Mouse (Mus musculus) liver, adult (tissue): ENCODE data around the gene Cacng1.

Source experiments
- GATA4 ChIP-seq: IDR thresholded peaks from 2 replicates; pipeline ENCODE4 v1.6.1; 2014; ENCODE audit warnings: mild to moderate bottlenecking, low read length; ENCODE audit not compliant: insufficient replicate concordance

Gene Cacng1

DNA sequence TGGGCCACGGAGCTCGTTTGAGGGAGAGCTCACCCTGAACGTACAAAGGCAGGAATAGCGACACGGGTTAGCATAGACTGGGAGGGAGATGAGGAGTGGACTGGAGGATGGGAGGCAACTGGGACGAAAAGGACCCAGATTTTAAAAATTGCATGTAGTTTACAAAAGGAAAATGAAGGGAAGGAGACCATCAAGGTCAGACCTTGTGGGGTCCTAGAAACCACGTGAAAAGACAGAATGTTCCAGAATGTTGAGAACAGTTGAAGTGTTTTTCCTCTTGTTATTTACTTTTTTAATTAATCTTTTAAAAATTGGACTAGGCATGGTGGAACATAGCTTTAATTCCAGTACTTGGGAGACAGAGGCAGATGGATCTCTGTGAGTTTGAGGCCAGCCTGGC lies 4.7 kb upstream of the Cacng1 start:
- no peak for TF ChIP-seq GATA4

DNA sequence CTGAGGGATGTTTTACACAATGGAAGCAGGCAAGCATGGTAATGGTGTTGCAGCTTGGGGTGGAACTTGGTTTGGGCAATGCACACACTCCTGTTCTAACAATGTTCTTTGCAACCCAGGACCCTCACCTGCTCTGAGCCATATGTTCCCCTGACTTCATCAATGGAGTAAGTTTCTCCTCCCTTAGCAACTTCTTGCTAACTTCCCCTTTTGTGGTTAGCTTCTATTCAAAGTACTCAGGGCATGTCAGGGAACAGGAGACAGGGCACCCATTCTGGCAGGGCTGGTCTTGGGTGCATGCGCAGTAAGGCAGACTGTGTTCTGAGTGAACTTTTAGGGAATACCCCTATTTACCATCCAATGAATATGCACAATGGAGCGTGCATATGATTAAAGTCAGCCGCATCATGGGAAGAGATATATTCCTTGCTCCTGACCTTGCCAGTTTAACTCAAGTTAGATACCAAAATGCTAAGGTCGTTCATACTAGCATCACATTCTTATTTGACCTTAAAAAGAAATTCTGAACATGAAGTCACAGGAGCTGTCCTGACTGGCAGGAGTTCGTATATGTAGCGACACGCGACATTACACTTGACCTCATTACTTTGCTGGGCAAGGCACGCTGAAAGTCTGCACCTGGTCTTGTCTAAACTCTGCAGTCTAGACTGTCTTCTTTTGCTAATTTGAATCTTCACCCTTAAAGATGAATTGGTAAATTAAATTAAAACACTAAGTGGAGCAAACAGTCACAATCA lies 4.1 kb upstream of the Cacng1 start:
- TF ChIP-seq GATA4, result no peak

DNA sequence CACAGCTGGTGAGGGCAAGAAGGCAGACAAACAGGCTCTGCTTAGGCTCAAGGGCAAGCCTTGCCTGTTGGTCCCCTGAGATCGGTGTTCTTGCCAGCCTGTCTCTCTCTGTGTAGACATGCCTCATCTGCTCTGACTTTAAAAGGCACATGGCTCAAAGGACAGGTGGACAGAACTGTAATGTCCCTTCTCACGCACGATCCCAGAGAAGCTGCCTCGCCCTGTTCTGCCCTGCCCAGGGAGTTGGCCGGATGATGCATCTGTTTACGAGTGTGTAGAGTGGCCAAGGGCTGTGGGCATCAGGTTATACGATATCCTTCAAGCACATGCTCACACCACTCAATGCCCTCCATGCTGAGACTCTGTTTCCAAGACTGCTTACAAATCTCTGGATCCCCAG lies 2.0 kb downstream of the Cacng1 start:
- no peak for TF ChIP-seq GATA4

DNA sequence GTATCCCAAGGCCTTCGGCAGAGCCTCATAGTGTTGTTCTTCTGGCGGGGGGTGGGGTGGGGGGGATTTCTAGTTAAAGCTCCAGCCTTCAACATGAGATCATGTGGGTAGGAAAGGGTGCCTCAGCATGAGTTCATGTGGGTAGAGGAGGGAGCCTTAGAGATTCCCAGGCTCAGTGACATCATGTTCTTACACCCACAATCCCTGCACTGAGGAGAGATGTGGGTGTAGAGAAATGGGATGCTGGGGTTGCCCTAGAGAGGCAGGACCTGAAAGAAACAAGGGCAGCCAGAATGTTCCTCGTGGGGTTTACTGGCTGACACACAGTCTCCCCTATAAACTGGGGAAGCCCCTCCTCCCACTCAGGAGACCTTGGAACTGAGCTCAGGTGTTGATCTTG lies 5.9 kb downstream of the Cacng1 start:
- no peak for TF ChIP-seq GATA4

DNA sequence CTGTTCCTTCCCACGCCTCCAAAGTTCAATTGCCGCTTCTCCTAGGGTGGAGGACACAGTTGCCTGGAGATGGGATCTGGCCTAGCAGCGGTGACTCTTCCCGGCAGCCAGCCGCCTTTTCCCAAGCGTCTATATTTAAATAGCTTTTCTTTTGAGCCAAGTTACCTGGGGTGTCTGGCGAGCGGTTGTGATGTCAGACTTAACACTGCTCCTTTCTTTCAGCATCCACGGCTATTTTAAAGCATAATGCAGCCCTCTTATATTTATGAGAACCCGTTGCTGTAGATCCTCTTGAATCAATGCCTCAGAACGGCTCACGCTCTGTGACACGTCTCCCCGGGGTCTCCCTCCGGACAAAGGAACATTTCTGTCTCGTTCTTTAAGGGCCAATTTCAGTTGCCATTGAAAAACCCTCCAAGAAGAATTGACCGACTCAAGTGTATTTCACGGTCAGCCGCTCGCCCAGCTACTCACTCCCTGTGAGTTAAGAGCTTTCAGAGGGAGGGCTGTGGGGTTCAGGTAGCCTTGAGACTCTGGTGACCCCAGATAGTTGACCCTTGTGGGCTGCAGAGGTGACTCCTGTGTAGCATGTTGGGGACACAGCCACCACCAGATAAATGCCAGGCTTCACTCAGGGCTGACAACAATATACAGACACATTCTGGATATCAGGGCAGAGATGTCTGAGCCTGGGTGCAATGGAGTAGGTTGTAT lies 8.3 kb downstream of the Cacng1 start:
- no peak for TF ChIP-seq GATA4

DNA sequence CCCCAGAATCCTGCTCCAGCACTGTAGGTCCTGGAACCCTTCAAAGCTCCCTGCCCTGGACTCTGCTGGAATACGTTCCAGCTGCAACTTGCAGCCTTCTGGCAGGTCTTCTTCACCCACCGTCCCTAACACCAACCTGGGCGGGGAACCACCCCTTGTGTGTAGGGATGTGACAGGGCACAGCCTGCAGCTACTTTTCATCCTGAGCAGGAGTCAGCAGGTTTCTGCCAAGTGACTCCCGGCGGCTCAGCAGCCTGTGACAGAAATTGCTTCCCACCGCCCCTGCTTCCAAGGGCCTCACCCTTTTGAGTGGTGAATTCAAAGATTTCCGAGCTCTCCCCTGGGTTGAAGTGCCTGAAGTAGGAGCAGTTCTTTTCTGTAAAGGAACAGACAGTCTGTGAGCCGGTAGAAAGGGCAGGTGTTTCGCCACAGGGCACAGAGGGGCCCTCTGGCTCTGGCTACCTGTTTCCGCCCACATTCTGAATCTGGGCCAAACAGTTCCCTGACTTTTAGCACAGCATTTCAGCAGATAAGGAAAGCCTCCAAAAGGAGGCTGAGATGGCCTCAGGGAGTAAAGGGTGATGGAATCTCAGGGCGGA lies 10.7 kb downstream of the Cacng1 start:
- TF ChIP-seq GATA4, result no peak

DNA sequence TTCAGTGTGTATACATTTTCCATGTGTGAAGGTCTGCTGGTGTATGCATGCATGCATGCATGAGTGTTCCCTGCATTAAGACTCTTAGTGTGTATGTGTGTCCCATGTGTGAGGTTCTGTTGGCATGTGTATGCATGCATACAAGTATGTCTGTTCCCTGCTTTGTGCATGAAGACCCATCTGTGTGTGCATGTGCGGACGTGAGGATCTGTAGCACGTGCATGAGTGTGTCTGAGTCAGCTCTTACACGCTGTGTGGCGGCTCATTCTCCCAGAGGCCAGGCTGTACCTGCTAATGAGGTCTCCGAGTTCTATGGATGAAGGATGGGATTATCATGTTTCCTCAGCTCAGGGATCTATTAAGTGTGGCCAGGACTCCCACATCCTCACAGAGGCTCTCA lies 11.3 kb downstream of the Cacng1 start:
- TF ChIP-seq GATA4, result no peak

DNA sequence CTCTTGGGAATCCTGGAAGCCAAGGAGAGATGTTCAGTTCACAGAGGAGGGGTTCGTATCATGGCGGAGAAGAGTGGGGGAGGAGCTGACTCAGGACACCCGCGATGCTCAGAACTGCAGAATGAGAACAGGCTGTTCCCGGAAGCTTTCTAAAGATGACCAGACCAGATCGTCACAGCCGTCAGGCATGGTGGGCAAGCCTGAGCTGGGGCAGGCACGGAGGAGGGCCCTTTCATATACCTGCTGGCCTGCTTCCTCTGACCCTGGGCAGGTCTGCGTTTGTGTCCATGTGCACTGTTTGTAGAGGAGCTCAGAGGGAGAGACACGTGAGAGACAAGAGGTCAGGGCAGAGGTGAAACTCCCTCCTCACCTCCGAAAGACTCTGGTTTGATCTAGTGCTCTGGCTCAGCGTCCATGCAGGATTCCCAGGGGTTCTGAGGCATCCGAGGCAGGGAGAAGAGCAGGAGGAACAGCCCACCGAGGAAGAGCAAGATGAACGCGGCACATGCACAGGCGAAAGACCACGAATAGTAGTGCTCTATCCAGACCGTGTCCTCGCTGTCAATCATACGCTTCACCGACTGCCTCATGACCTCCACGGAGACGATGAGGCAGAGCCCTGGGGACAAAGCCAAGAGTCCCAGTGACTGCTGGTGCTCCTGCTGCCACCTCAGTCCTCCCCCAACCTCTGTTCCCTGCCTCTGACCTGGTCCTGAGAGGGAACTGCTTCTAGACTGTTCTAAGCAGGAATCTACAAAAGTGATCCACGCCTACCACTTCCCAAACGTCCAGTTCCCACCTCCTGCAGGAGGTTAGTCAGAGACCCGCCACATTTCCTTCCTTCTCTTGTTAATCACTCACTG lies 12.8 kb downstream of the Cacng1 start:
- no peak for TF ChIP-seq GATA4

DNA sequence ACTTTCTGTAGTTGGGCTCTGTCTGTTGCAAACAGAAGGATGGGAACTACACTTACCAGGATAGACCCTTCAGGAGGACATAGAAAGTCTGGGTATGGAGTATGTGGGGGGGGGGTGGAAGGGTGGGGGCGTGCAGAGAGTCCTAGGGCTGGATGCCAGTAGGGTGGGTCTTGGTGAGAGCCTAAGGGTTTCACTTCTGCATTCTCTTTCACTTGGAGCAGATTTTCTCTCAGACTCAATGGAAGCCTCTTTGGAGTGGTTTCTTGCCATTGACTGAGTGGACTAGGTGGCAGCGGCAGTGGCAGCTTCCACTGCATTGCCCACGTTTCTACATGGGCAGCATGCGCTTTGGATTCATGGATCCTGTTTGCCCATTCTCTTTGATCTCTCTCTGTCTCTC lies 16.4 kb downstream of the Cacng1 start:
- no peak for TF ChIP-seq GATA4

DNA sequence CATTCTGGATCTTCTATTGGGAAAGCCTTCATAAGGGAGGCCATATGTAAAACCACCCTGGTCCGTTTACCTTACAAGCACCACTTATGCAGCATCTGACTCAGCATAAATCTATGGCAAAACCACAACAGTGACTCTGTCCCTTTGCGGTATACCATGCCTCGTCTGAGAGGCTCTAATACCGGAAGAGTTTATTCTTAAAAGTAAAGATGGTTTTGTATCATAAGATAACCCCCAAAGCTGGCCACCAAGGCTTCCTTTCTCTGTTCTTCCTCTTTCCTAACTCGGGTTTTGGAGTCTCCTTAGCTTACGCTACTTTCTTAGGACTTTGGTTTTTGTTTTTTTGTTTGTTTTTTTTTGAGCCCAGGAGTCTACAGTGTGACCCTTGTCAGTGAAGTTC lies 23.0 kb downstream of the Cacng1 start:
- no peak for TF ChIP-seq GATA4

DNA sequence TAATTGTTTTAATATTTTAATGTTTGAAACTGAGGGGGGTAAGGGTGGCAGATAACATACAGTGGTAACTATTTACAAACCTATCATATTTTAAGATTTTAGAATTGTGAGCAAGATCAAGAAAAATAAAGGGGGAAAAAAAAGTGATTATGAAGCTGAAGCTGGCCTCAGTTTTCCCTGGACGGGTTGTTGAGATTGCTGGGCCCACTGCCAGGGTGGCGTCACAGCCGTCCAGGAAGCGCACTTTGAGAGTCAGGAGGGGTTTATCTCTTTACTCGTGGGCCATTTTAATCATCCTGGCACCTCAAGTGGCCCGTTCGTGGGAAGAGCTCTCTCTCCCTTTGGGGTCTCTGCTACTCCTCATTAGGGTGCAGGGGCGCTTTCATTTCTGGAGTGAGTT lies 24.8 kb downstream of the Cacng1 start:
- no peak for TF ChIP-seq GATA4

DNA sequence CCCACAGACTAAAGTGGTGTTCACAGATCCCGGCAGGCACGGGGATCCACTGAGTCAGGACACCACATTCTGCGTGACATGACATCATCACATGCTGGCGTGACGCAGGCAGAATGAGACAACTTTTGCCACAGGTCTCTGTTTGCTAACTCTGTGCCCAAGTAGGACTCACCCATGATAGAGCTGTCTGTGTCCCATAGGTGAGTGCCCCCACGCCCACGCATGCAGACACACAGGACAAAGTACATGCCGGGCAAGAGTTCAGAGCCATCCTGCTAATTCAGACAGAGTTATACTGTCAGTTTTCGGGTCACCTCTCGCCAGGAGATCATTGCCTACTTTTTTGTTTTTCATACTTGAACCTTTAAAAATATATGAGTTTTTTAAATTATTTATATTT lies 27.8 kb downstream of the Cacng1 start:
- TF ChIP-seq GATA4, result no peak

DNA sequence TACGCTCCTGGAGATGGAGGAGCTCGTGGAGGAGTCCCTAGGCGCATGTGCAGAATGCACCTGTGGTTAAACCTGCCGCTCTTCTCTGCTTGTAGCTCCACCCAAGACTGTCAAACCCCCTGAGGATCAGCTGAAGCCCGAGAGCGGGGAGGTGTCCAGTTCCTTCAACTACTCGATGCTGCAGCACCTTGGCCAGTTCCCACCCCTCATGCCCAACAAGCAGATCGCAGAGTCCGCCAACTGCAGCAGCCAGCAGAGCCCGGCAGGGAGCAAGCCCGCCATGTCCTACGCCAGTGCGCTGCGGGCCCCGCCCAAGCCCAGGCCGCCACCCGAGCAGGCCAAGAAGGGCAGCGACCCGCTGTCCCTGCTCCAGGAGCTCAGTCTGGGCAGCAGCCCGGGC lies 30.0 kb downstream of the Cacng1 start:
- TF ChIP-seq GATA4, result no peak

DNA sequence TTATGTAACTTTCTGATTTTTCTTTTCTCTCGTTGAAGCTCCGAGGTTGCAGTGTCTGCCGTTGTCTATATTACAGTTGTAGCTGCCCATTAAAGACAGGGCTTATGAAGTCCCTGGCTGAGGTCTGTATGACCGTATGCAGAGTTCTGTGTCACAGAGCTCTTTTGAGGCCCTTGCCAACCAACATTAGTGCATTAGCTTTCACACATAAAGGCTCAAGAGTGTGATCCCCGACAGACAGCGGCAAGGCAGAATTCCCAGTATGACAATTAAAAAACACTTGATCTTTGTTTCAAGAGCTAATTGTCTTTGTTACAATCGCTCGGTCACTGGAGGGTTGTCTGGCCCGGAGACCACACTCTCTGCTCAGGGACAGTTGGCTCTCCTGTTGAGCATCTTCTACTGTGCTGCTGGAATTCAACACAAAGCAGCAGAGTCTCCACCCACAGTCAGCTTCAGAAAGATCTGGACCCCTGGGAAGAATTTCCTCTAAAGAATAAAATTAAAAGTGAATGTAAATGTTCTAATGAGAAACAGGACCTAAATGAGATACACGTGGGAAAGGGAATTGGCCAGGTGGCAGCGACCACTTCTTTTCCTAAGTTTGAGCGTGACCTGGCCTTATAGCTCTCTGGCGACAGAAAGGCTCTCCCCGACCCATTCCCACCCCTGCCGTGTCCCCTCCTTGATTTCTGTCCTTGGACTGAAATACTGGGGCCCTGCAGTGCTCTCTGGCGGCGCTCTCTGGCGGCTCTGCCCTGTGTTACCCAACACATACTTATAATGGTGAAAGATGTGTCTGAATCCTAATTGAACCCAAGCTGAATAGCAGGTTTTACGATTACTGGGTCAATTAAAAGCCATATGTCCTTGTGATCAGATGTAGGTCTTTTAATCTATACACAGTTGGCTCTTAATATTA lies 32.5 kb downstream of the Cacng1 start:
- TF ChIP-seq GATA4, result no peak
